ENCODE assay signal across 22 mouse cellular contexts in the genomic region with DNA sequence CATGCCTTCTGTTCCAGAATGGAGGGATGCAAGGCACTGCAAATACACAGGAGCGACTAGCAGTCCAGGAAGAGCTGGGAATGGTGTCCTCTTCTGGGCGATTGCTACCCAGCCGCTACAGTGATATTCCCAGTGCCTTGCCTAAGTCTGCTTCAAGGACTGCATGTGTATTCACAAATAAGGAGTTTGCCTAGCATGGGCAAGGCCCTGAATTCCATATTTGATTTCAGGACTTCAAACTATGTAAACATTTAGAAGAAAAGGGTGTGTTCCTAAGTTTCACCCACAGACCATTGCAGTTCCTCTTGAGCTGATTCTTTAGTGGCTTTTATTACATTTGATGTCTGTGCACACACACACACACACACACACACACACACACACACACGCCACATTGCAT. TPM values are rescaled to one million over a fixed set of nuclear protein-coding genes. Genes with fewer than 3 reads are reported as not detected.
"Had no signal": no experiment of that assay in that cellular context is flagged by ENCODE, and none has a peak within 500 bp of the region (broad histone marks: within the 10 kb centered on the region; RNA-seq: fewer than 3 reads in every experiment).

No protein-coding gene starts in this region.

- ATAC-seq: liver, postnatal 0 days had no signal

- DNase-seq: liver; liver, embryonic 13.5 days; liver, postnatal 0 days; lung, embryonic 14.5 days; lung, postnatal 10 days; midbrain, embryonic 14.5 days; retina, postnatal 1 day; right cerebral cortex, adult 18-20 months; right cerebral cortex, postnatal 25 days; right cerebral cortex, postnatal 4 days; spleen, adult 18-20 months; thymus, adult 18-20 months; thymus, postnatal 14 days; thymus, postnatal 36 days had no signal

- H3K4me3 ChIP-seq: liver, embryonic 13.5 days; liver, embryonic 15.5 days; midbrain, embryonic 12.5 days; neural tube, embryonic 13.5 days; neural tube, embryonic 15.5 days had no signal

- H3K27ac ChIP-seq: liver, embryonic 13.5 days; liver, embryonic 15.5 days; macrophage; midbrain, embryonic 12.5 days; neural tube, embryonic 13.5 days; neural tube, embryonic 15.5 days had no signal

- H3K9me3 ChIP-seq: liver, embryonic 13.5 days; liver, embryonic 15.5 days; megakaryocyte, embryonic 14.5 days; midbrain, embryonic 12.5 days; neural tube, embryonic 13.5 days; neural tube, embryonic 15.5 days had no signal

- H3K27me3 ChIP-seq: liver, embryonic 13.5 days; liver, embryonic 15.5 days; megakaryocyte, embryonic 14.5 days; neural tube, embryonic 13.5 days; neural tube, embryonic 15.5 days had no signal

- H3K36me3 ChIP-seq: liver, embryonic 13.5 days; liver, embryonic 15.5 days; midbrain, embryonic 12.5 days; neural tube, embryonic 13.5 days; neural tube, embryonic 15.5 days had no signal

- H3K4me2 ChIP-seq: liver, embryonic 11.5 days; liver, embryonic 13.5 days; liver, embryonic 15.5 days; lung, embryonic 14.5 days; midbrain, embryonic 12.5 days; neural tube, embryonic 13.5 days; neural tube, embryonic 15.5 days had no signal

- H3K9ac ChIP-seq: liver, embryonic 13.5 days; liver, embryonic 15.5 days; liver, postnatal 0 days; lung, embryonic 14.5 days; midbrain, embryonic 12.5 days; neural tube, embryonic 13.5 days; neural tube, embryonic 15.5 days had no signal

RNA-seq across cellular contexts. Expression of gene Apoh, which starts 39.4 kb away (rescaled TPM):
- polyA plus RNA-seq: macrophage; midbrain, embryonic 12.5 days; neural tube, embryonic 11.5 days had no signal
